Comparison of ENCODE assay signal across 16 mouse cellular contexts in genomic region chr6:36058206-36058605, GRCm38 (mm10).
A peak's percentile ranks its signal among the peaks of the same experiment; 100 is the strongest.
DNase-seq lines count a peak whose midpoint lies in the region.
"Had no signal": no experiment of that assay in that cellular context is flagged by ENCODE, and none has a peak within 500 bp of the region (broad histone marks: within the 10 kb centered on the region; RNA-seq: fewer than 3 reads in every experiment).

No protein-coding gene starts in this region.

- DNase-seq in gastrocnemius, postnatal 25 days: peak; percentile 5
- no peak for DNase-seq in gastrocnemius, adult 18-20 months (ENCODE audit: low spot score)
- DNase-seq in ovary, adult 18-20 months (ENCODE audit: low spot score): peak; percentile 26
- no peak for DNase-seq in ovary, postnatal 10 days (ENCODE audit: low spot score)
- peak; percentile 12 for DNase-seq in adrenal gland, postnatal 14 days
- DNase-seq in skeletal muscle tissue, adult 2 months (ENCODE audit: low read depth, low spot score): peak; percentile 27
- DNase-seq in c-Kit-positive CD71-positive TER-119-positive erythroid progenitor cells, embryonic 14.5 days (ENCODE audit: low spot score): no peak
- DNase-seq: cerebellum, adult 11 months; cerebellum, postnatal 36 days; embryo, embryonic 11 days; kidney, postnatal 36 days; liver; lung, postnatal 36 days; midbrain, embryonic 14.5 days; right cerebral cortex, postnatal 14 days; thymus, postnatal 25 days had no signal

Comparison
In these comparisons a context has a peak if more than half of its experiments do, and no peak if none do; other contexts are left out.
1. DNase-seq: peak in gastrocnemius, postnatal 25 days (single experiment), ovary, adult 18-20 months (single experiment), adrenal gland, postnatal 14 days (single experiment) and skeletal muscle tissue, adult 2 months (single experiment); none in gastrocnemius, adult 18-20 months (single experiment), ovary, postnatal 10 days (single experiment) and c-Kit-positive CD71-positive TER-119-positive erythroid progenitor cells, embryonic 14.5 days (single experiment).